Mouse (Mus musculus) thymus, postnatal 14 days (tissue): ENCODE measurements at regions not wholly inside any gene's neighbourhood (a gene's known extent, or its start where the extent isn't known, plus 50 kb on each side); places are given as distances from the start of the nearest gene placed in this dataset.

Source experiments
- DNase-seq: peaks from one replicate; pipeline ENCODE4 v3.0.0; 2021

GRCm38 (mm10) chr8:86273811-86274210, 306.7 kb downstream of the Abcc12 start:
- DNase-seq: no peak

GRCm38 (mm10) chr8:86272626-86273025, 307.9 kb downstream of the Abcc12 start:
- DNase-seq: no peak

GRCm38 (mm10) chr8:86271477-86271876, 309.0 kb downstream of the Abcc12 start:
- DNase-seq: no peak

- no peak for DNase-seq
Observed at GRCm38 (mm10) chr8:86258011-86258410, 322.5 kb downstream of the Abcc12 start.

GRCm38 (mm10) chr8:86255431-86255830, 325.1 kb downstream of the Abcc12 start:
- no peak for DNase-seq

GRCm38 (mm10) chr8:86254680-86255079, 325.8 kb downstream of the Abcc12 start:
- DNase-seq: no peak

- DNase-seq: no peak
Observed at GRCm38 (mm10) chr8:86252696-86253355, 327.7 kb downstream of the Abcc12 start.

GRCm38 (mm10) chr8:86234696-86235095, 345.8 kb downstream of the Abcc12 start:
- no peak for DNase-seq

- DNase-seq: peak; percentile 10
Observed at GRCm38 (mm10) chr8:86231994-86232393, 348.5 kb downstream of the Abcc12 start.

- DNase-seq: no peak
Observed at GRCm38 (mm10) chr8:86224851-86225250, 355.6 kb downstream of the Abcc12 start.

GRCm38 (mm10) chr8:86222715-86223114, 357.8 kb downstream of the Abcc12 start:
- no peak for DNase-seq

GRCm38 (mm10) chr8:86222228-86222627, 358.3 kb downstream of the Abcc12 start:
- DNase-seq: no peak

- DNase-seq: no peak
Observed at GRCm38 (mm10) chr8:86214399-86214798, 366.1 kb downstream of the Abcc12 start.

- no peak for DNase-seq
Observed at GRCm38 (mm10) chr8:86212461-86212860, 368.0 kb downstream of the Abcc12 start.

GRCm38 (mm10) chr8:86208812-86209262, 368.1 kb downstream of the Phkb start:
- no peak for DNase-seq

GRCm38 (mm10) chr8:86204421-86205229, 363.9 kb downstream of the Phkb start:
- no peak for DNase-seq

GRCm38 (mm10) chr8:86203107-86203506, 362.3 kb downstream of the Phkb start:
- DNase-seq: no peak

GRCm38 (mm10) chr8:86201830-86202229, 361.1 kb downstream of the Phkb start:
- no peak for DNase-seq

GRCm38 (mm10) chr8:86192262-86192661, 351.5 kb downstream of the Phkb start:
- no peak for DNase-seq

- DNase-seq: no peak
Observed at GRCm38 (mm10) chr8:86184671-86185070, 343.9 kb downstream of the Phkb start.

GRCm38 (mm10) chr8:86180793-86181192, 340.0 kb downstream of the Phkb start:
- DNase-seq: no peak

- DNase-seq: no peak
Observed at GRCm38 (mm10) chr8:86170091-86170490, 329.3 kb downstream of the Phkb start.

GRCm38 (mm10) chr8:86164818-86165217, 324.1 kb downstream of the Phkb start:
- DNase-seq: no peak

- no peak for DNase-seq
Observed at GRCm38 (mm10) chr8:86159074-86159783, 318.5 kb downstream of the Phkb start.
